Mouse (Mus musculus) CH12.LX (cell line): ENCODE measurements around the gene Casp4. TPM values are rescaled to one million over a fixed set of nuclear protein-coding genes. Genes with fewer than 3 reads are reported as not detected.

ENCODE experiments used
- DNase-seq: peaks from one replicate; pipeline ENCODE4 v3.0.0-alpha.2; 2013; ENCODE audit errors: extremely low read depth
- H3K27ac ChIP-seq: 2 replicates; pipeline ENCODE4 v1.5.1; 2012; ENCODE audit warnings: low read depth, mild to moderate bottlenecking, control low read depth, moderate library complexity; ENCODE audit not compliant: insufficient read depth
- H3K27me3 ChIP-seq: replicated peaks from 2 replicates; pipeline ENCODE3; 2012; ENCODE audit warnings: inconsistent platforms
- H3K36me3 ChIP-seq, 2 experiments: replicated peaks in 1 of 2; 2 replicates each; pipeline versions ENCODE3 to v1.6.1; 2012; ENCODE audit warnings: inconsistent platforms in 1 of 2, low read length in 1 of 2, mild to moderate bottlenecking in 1 of 2, mixed read lengths in 1 of 2, moderate library complexity in 1 of 2; ENCODE audit not compliant: control insufficient read depth in 1 of 2, insufficient read depth in 1 of 2
- H3K4me1 ChIP-seq, 2 experiments: 2 replicates each; pipeline ENCODE4 v1.6.1; 2012; ENCODE audit warnings: inconsistent platforms in 1 of 2, moderate library complexity in 1 of 2; ENCODE audit not compliant: insufficient read depth in 2 of 2, control insufficient read depth in 1 of 2
- H3K4me2 ChIP-seq: 2 replicates; pipeline ENCODE4 v1.6.1; 2012; ENCODE audit warnings: low read depth, mild to moderate bottlenecking, control low read depth; ENCODE audit not compliant: poor library complexity, insufficient read depth, severe bottlenecking
- H3K4me3 ChIP-seq, 3 experiments: fragments of 150-350 bp in 1 of 3; sonication (generic) in 1 of 3; replicated peaks in 1 of 3; 2 replicates each; pipeline versions ENCODE3 to v1.5.1; 2011 to 2012; ENCODE audit warnings: low read depth in 2 of 3, low read length in 2 of 3, mild to moderate bottlenecking in 2 of 3, moderate library complexity in 2 of 3, control low read depth in 1 of 3, improper control_type of control experiment in 1 of 3, inconsistent platforms in 1 of 3, mixed read lengths in 1 of 3; ENCODE audit not compliant: poor library complexity in 1 of 3
- H3K79me2 ChIP-seq: replicated peaks from 2 replicates; pipeline ENCODE4 v1.6.1; 2012; ENCODE audit warnings: mild to moderate bottlenecking, moderate library complexity; ENCODE audit not compliant: control insufficient read depth, poor library complexity, insufficient read depth, severe bottlenecking; ENCODE audit errors: extremely low read depth
- H3K9ac ChIP-seq: 2 replicates; pipeline ENCODE4 v1.6.1; 2012; ENCODE audit warnings: low read depth, mild to moderate bottlenecking, control low read depth, moderate library complexity; ENCODE audit not compliant: insufficient read depth
- H3K9me3 ChIP-seq: replicated peaks from 2 replicates; pipeline ENCODE3; 2012; ENCODE audit warnings: low read length, inconsistent platforms, mixed read lengths
- CHD1 ChIP-seq: IDR thresholded peaks from 2 replicates; pipeline ENCODE4 v1.6.1; 2012; ENCODE audit warnings: low read depth, low read length, improper control_type of control experiment, inconsistent platforms
- CHD2 ChIP-seq: IDR thresholded peaks from 2 replicates; pipeline ENCODE4 v1.6.1; 2011; ENCODE audit warnings: low read length, improper control_type of control experiment
- HCFC1 ChIP-seq: IDR thresholded peaks from 2 replicates; pipeline ENCODE4 v1.6.1; 2012; ENCODE audit warnings: low read depth, mild to moderate bottlenecking, inconsistent platforms, low read length, improper control_type of control experiment
- KAT2A ChIP-seq: IDR thresholded peaks from 2 replicates; pipeline ENCODE4 v1.6.1; 2012; ENCODE audit warnings: low read length, improper control_type of control experiment, inconsistent platforms; ENCODE audit not compliant: insufficient replicate concordance
- MAX ChIP-seq: IDR thresholded peaks from 2 replicates; pipeline ENCODE4 v1.6.1; 2011; ENCODE audit warnings: low read length, improper control_type of control experiment
- MAZ ChIP-seq: IDR thresholded peaks from 2 replicates; pipeline ENCODE4 v1.6.1; 2012; ENCODE audit warnings: low read depth, mild to moderate bottlenecking, inconsistent platforms, low read length, improper control_type of control experiment, moderate library complexity
- MEF2A ChIP-seq: IDR thresholded peaks from 2 replicates; pipeline ENCODE4 v1.6.1; 2014; ENCODE audit warnings: low read depth, mild to moderate bottlenecking, inconsistent platforms, low read length, improper control_type of control experiment, borderline replicate concordance
- MXI1 ChIP-seq: IDR thresholded peaks from 2 replicates; pipeline ENCODE4 v1.6.1; 2011; ENCODE audit warnings: mild to moderate bottlenecking, low read depth, low read length, improper control_type of control experiment
- NELFE ChIP-seq: IDR thresholded peaks from 2 replicates; pipeline ENCODE4 v1.6.1; 2011; ENCODE audit warnings: low read depth, low read length, improper control_type of control experiment
- PAX5 ChIP-seq: IDR thresholded peaks from 2 replicates; pipeline ENCODE4 v1.6.1; 2012; ENCODE audit warnings: low read length, inconsistent platforms, mixed read lengths
- RAD21 ChIP-seq: IDR thresholded peaks from 2 replicates; pipeline ENCODE4 v1.6.1; 2011; ENCODE audit warnings: low read depth, mild to moderate bottlenecking, low read length, improper control_type of control experiment, moderate library complexity
- SIN3A ChIP-seq: IDR thresholded peaks from 2 replicates; pipeline ENCODE4 v1.6.1; 2012; ENCODE audit warnings: low read length, improper control_type of control experiment, inconsistent platforms
- TBP ChIP-seq: conservative IDR thresholded peaks from 2 replicates; pipeline ENCODE4 v1.6.1; 2011; ENCODE audit warnings: low read depth, low read length, improper control_type of control experiment
- USF2 ChIP-seq: conservative IDR thresholded peaks from 2 replicates; pipeline ENCODE4 v1.6.1; 2011; ENCODE audit warnings: low read depth, low read length, improper control_type of control experiment
- ZC3H11A ChIP-seq: IDR thresholded peaks from 2 replicates; pipeline ENCODE4 v1.6.1; 2012; ENCODE audit warnings: low read depth, mild to moderate bottlenecking, inconsistent platforms, low read length, improper control_type of control experiment
- ZKSCAN1 ChIP-seq: IDR thresholded peaks from 2 replicates; pipeline ENCODE4 v1.6.1; 2012; ENCODE audit warnings: low read depth, inconsistent platforms, low read length, improper control_type of control experiment, borderline replicate concordance
- dilution Hi-C: fragments of 300-500 bp; cut with MboI; formaldehyde crosslinking; loops from 2 replicates; pipeline ENCODE4 v1.14.3; 2020; ENCODE audit warnings: low sequenced_read_pairs; ENCODE audit not compliant: extremely low pct_unique_long_range_greater_than_20kb, extremely low pct_ligation_motif_present
- in situ Hi-C: fragments of 300-500 bp; cut with MboI; formaldehyde crosslinking; loops from 3 replicates; pipeline ENCODE4 v1.14.3; 2019; ENCODE audit warnings: low sequenced_read_pairs, low pct_ligation_motif_present, low pct_unique_long_range_greater_than_20kb, mixed read lengths
- polyA plus RNA-seq: library from polyadenylated mRNA; unstranded; fragments of >175 nt; gene quantifications from 2 replicates; pipeline ENCODE4 v1.2.1, GENCODE M21; 2012; ENCODE audit warnings: low read depth; ENCODE audit not compliant: insufficient read length
- total RNA-seq, 2 experiments: library from RNA; depleted of rRNA; stranded (reverse); fragments of 300-350 nt in 1 of 2; fragments of >200 nt in 1 of 2; gene quantifications; 2 replicates each; pipeline ENCODE4 v1.2.3; 2012 to 2014

Casp4 gene
- total and polyA plus RNA-seq, 3 experiments, result 83.7 to 182 (median 113) TPM

DNA sequence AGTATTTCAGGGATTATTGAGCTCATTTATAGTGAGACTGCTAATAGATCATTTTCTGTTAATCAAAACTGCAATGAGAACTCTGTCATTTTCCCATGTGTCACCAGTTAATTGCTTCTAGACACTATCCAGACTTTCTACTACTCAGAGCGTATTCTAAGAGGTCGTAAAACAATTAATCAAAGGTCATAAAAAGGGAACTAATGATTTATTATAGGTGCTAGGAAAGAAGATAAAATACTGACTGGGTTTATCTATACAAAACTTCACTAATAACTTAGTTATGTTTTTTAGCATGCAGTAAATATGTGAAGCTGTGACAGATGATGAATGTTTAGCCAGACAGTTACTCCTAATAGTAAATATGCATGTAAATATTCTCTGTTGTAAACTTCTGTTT lies 22.6 kb upstream of the Casp4 start:
- no peak overlapping the region for H3K27ac ChIP-seq
- no peaks in the 10 kb centered on the region for H3K36me3 ChIP-seq
- no peaks in the 10 kb centered on the region for H3K27me3 ChIP-seq
- no peaks in the 10 kb centered on the region for H3K9me3 ChIP-seq
- dilution Hi-C loops (no loop called here), in situ Hi-C loops (no loop called here)
- no peaks in the 10 kb centered on the region for H3K4me1 ChIP-seq
- no peak overlapping the region for H3K9ac ChIP-seq
- DNase-seq, result no peak
- H3K79me2 ChIP-seq, result no peaks in the 10 kb centered on the region
- no peak overlapping the region for H3K4me3 ChIP-seq
- H3K4me2 ChIP-seq, result no peak overlapping the region
- TF ChIP-seq RAD21, result no peak

- H3K27ac ChIP-seq, result no peak overlapping the region
- in situ Hi-C loops, result no loop called here
- TF ChIP-seq MEF2A (no peak), NELFE (no peak), MAX (no peak), KAT2A (no peak), HCFC1 (no peak), TBP (no peak), SIN3A (no peak), MAZ (no peak), CHD1 (no peak), ZKSCAN1 (no peak), ZC3H11A (no peak)
- TF ChIP-seq, all 38 proteins: peak for 0
- Histone ChIP-seq H3K9me3 (no peaks in the 10 kb centered on the region), H3K4me1 (no peaks in the 10 kb centered on the region), H3K79me2 (no peaks in the 10 kb centered on the region), H3K36me3 (no peaks in the 10 kb centered on the region), H3K4me3 (no peak overlapping the region), H3K27me3 (no peaks in the 10 kb centered on the region), H3K9ac (no peak overlapping the region), H3K4me2 (no peak overlapping the region)
- dilution Hi-C loops, result no loop called here
- no peak for DNase-seq
These were observed 22.0 kb upstream of the Casp4 start for GRCm38 (mm10) chr9:5286597-5286996.

DNA sequence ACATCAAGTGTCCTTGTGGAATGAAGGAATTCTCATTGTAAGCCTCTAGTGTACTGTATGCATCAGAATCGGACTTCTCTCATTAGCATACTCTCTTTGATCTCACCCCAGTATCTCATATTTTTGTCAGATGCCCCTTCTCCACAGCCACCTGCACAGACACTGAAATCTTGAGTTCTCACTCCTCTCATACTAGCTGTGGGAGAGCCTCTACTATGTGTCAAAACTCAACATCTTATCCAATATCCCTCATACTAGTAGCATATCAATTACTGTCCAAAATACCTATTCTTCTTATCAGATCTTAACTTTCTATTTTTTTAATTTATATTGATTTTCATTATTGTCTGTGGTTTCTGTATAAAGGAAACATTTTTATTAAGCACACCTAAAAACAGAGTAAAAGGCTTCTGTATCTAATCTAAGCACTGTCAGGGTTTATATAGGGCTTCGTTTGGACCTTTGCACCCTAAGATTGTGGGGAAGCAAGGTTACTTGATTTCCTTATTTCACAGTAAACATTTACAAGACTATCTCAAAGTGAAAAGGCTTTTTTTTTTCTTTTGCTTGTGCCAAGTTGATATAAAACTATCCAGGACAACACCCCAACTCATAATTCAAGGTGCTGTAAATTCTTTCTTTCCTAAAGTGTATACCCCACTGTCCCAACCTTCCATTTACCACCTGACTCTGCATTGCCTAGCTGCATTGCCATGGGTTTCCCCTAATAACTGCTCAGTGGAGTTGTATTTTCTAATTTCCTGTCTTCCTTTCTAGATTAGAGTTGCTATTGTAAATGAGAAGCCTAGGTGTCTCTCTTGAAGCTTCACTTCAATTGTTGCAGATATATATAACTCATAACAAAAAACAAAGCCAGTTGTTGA lies 12.0 kb upstream of the Casp4 start:
- dilution Hi-C loops (no loop called here), in situ Hi-C loops (loop anchor here (10.0 kb wide), 1 partner anchor 152 kb away; no protein-coding TSS in a partner anchor)
- no peak overlapping the region for H3K4me3 ChIP-seq
- peaks cover 0 to 21% of the 10 kb centered on the region in 2 experiments; a peak in 2 of 4 replicates for H3K4me1 ChIP-seq
- H3K27ac ChIP-seq, result no peak overlapping the region
- H3K36me3 ChIP-seq, result peaks cover 0 to 2% of the 10 kb centered on the region in 2 experiments
- H3K9ac ChIP-seq, result no peak overlapping the region
- no peaks in the 10 kb centered on the region for H3K27me3 ChIP-seq
- DNase-seq, result no peak
- H3K4me2 ChIP-seq, result no peak overlapping the region
- no peaks in the 10 kb centered on the region for H3K9me3 ChIP-seq
- peaks cover 17% of the 10 kb centered on the region for H3K79me2 ChIP-seq
- no peak for TF ChIP-seq PAX5
- no peak for TF ChIP-seq MXI1
- TF ChIP-seq USF2, result no peak
- TF ChIP-seq CHD2, result no peak
